Mouse (Mus musculus) c-Kit-positive CD71-positive TER-119-negative erythroid progenitor cells, embryonic 14.5 days (primary cell): Measurements from ENCODE around the gene Amz1.
A peak's percentile ranks its signal among the peaks of the same experiment; 100 is the strongest.

Source experiments
- DNase-seq: peaks from one replicate; pipeline ENCODE4 v3.0.0-alpha.2; 2013; ENCODE audit warnings: low read depth

Gene Amz1

GRCm38 (mm10) chr5:140767704-140768141, 43.8 kb downstream of the Amz1 start:
- DNase-seq = no peak

GRCm38 (mm10) chr5:140768333-140768732, 44.4 kb downstream of the Amz1 start:
- DNase-seq = no peak

- DNase-seq = no peak
These were observed 47.7 kb downstream of the Amz1 start for GRCm38 (mm10) chr5:140771612-140772011.

GRCm38 (mm10) chr5:140772158-140772557, 48.2 kb downstream of the Amz1 start:
- DNase-seq = no peak

- no peak for DNase-seq
These were observed 51.2 kb downstream of the Amz1 start for GRCm38 (mm10) chr5:140775111-140775510.

- no peak for DNase-seq
These were observed 53.0 kb downstream of the Amz1 start for GRCm38 (mm10) chr5:140776968-140777367.

GRCm38 (mm10) chr5:140781122-140781521, 57.2 kb downstream of the Amz1 start:
- no peak for DNase-seq

GRCm38 (mm10) chr5:140781886-140782572, 58.1 kb downstream of the Amz1 start:
- no peak for DNase-seq

GRCm38 (mm10) chr5:140783577-140783976, 59.6 kb downstream of the Amz1 start:
- DNase-seq = no peak

GRCm38 (mm10) chr5:140784288-140784687, 60.4 kb downstream of the Amz1 start:
- DNase-seq = no peak

- DNase-seq = no peak
These were observed 61.4 kb downstream of the Amz1 start for GRCm38 (mm10) chr5:140785240-140785872.

GRCm38 (mm10) chr5:140789561-140789960, 65.6 kb downstream of the Amz1 start:
- DNase-seq = no peak

- no peak for DNase-seq
These were observed 66.5 kb downstream of the Amz1 start for GRCm38 (mm10) chr5:140790392-140790791.

GRCm38 (mm10) chr5:140790937-140791877, 67.3 kb downstream of the Amz1 start:
- no peak for DNase-seq

- DNase-seq = no peak
These were observed 68.3 kb downstream of the Amz1 start for GRCm38 (mm10) chr5:140792233-140792632.

GRCm38 (mm10) chr5:140794753-140795152, 70.8 kb downstream of the Amz1 start:
- DNase-seq = no peak

GRCm38 (mm10) chr5:140795176-140795575, 71.2 kb downstream of the Amz1 start:
- peak; percentile 65 for DNase-seq

- DNase-seq = no peak
These were observed 72.1 kb downstream of the Amz1 start for GRCm38 (mm10) chr5:140796051-140796450.

- no peak for DNase-seq
These were observed 74.2 kb downstream of the Amz1 start for GRCm38 (mm10) chr5:140798158-140798557.

GRCm38 (mm10) chr5:140798775-140799174, 74.8 kb downstream of the Amz1 start:
- no peak for DNase-seq

GRCm38 (mm10) chr5:140799190-140799589, 75.3 kb downstream of the Amz1 start:
- no peak for DNase-seq

- DNase-seq = no peak
These were observed 76.5 kb downstream of the Amz1 start for GRCm38 (mm10) chr5:140800288-140800923.
